Mouse (Mus musculus): ENCODE measurements around the gene Tspan33. TPM values are rescaled to one million over a fixed set of nuclear protein-coding genes. Genes with fewer than 3 reads are reported as not detected.
"Not testable (repeated sequence)": the region's sequence is repeated elsewhere in the genome, so short reads cannot be mapped to it uniquely, and the experiment has no call there.

Tspan33 gene
- polyA plus RNA-seq, 1 experiment from 2014 or later: 4.4 TPM

- H3K9me3 ChIP-seq; ATAC-seq (ENCODE audit: borderline replicate concordance, extremely low read depth, low FRiP score, low TSS enrichment); H3K27me3 ChIP-seq; H3K4me2 ChIP-seq; H3K4me1 ChIP-seq; H3K27ac ChIP-seq; H3K4me3 ChIP-seq; H3K9ac ChIP-seq: not testable (repeated sequence)
- WGBS: 92% methylated on average over 2 of the region's 2 CpGs
- H3K36me3 ChIP-seq: peaks cover 41% of the 10 kb centered on the region
These were observed 66.4 kb downstream of the Tspan33 start for GRCm38 (mm10) chr6:29760397-29760796.

DNA sequence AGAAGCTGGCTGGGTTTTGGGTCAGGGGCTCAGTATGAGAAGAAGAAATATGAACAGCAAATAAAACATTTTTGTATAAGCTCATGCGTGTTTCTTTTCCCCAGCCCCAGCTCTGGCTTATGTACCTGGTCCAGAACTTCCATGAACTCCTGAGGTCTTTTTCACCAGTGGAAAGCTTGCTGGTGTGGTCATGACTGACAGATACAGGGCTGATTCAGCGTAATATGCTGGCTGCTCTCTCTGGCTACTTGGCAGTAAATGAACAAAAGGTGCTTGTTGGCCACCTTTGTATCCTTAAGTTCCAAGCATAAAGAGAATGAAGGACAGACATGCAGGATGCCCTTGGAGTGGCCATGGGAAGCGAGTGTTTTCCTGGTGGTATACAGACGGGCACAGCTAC, 67.3 kb downstream of the Tspan33 start:
- 89% methylated on average over 4 of the region's 4 CpGs for WGBS
- no peaks in the 10 kb centered on the region for H3K9me3 ChIP-seq

DNA sequence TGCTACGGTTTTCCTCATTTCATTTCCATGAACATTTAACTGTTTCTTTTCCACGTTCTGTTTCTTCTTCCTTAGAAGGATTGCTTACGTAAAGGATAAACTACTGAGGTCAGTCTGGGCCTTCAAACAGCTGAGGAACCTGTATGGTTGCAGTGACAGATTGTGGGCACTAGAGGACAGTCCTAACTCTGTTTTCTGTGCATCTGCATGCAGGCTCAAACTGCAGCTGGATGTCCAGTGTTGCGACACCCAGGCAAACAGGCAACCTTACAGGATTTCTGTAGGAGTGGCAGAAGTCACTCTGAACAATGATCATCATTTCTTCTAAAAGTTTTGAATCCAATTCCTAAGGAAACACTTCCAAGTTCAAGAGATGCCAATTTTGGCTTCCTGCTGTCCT, 68.5 kb downstream of the Tspan33 start:
- H3K36me3 ChIP-seq: peaks cover 26% of the 10 kb centered on the region
- H3K4me3 ChIP-seq: no peak overlapping the region
- H3K4me1 ChIP-seq: no peaks in the 10 kb centered on the region
- H3K9me3 ChIP-seq: no peaks in the 10 kb centered on the region
- no peak for ATAC-seq (ENCODE audit: borderline replicate concordance, extremely low read depth, low FRiP score, low TSS enrichment)
- no peaks in the 10 kb centered on the region for H3K27me3 ChIP-seq
- WGBS: 48% methylated on average over 4 of the region's 4 CpGs
- no peak overlapping the region for H3K4me2 ChIP-seq
- H3K9ac ChIP-seq: no peak overlapping the region
- no peak overlapping the region for H3K27ac ChIP-seq

More for the DNA sequence above, 67.3 kb downstream of the Tspan33 start:
- Histone ChIP-seq H3K27ac (no peak overlapping the region), H3K9ac (no peak overlapping the region), H3K36me3 (peaks cover 37% of the 10 kb centered on the region), H3K4me3 (no peak overlapping the region), H3K4me1 (no peaks in the 10 kb centered on the region), H3K27me3 (no peaks in the 10 kb centered on the region), H3K4me2 (no peak overlapping the region)
- ATAC-seq (ENCODE audit: borderline replicate concordance, extremely low read depth, low FRiP score, low TSS enrichment): no peak

DNA sequence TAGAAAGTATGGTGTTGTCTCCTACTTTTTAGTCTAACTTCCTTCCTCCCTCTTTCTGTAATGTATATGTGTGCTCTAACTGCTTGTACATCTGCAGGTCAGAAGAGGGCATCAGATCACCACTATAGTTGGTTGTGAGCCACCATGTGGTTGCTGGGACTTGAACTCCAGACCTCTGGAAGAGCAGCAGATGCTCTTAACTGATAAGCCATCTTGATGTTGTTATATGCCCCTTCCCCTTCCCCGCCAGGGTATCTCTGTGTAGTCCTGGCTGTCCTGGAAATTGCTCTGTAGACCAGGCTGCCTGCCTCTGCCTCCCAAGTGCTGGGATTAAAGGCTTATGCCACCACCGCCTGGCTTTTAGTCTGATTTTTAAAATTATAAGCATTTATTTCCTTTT, 72.9 kb downstream of the Tspan33 start:
- H3K27me3 ChIP-seq: no peaks in the 10 kb centered on the region
- H3K9ac ChIP-seq: no peak overlapping the region
- H3K9me3 ChIP-seq: no peaks in the 10 kb centered on the region
- H3K4me1 ChIP-seq: peaks cover 4% of the 10 kb centered on the region
- no peak overlapping the region for H3K4me3 ChIP-seq
- H3K4me2 ChIP-seq: no peak overlapping the region
- WGBS: 83% methylated on average over 2 of the region's 2 CpGs
- no peak for ATAC-seq (ENCODE audit: borderline replicate concordance, extremely low read depth, low FRiP score, low TSS enrichment)
- H3K36me3 ChIP-seq: no peaks in the 10 kb centered on the region
- H3K27ac ChIP-seq: no peak overlapping the region

Other genes starting within 250 kb of the Tspan33 start
- 201 and 209 TPM in 2 replicates for gene Atp6v1f, start 226.5 kb upstream of the Tspan33 start, polyA plus RNA-seq (2015; fragmentation: Nextera tagmentation; extraction: Ambion mirVana)
- gene Atp6v1fnb, start 222.8 kb upstream of the Tspan33 start, polyA plus RNA-seq (2015; fragmentation: Nextera tagmentation; extraction: Ambion mirVana): not detected in 2 replicates
- gene Kcp, start 186.3 kb upstream of the Tspan33 start, polyA plus RNA-seq (2015; fragmentation: Nextera tagmentation; extraction: Ambion mirVana): 14.0 and 14.1 TPM in 2 replicates
- 4.4 and 6.2 TPM in 2 replicates for gene Irf5, start 167.6 kb upstream of the Tspan33 start, polyA plus RNA-seq (2015; fragmentation: Nextera tagmentation; extraction: Ambion mirVana)
- gene Tnpo3, start 84.3 kb upstream of the Tspan33 start, polyA plus RNA-seq (2015; fragmentation: Nextera tagmentation; extraction: Ambion mirVana): 81.8 and 83.2 TPM in 2 replicates
- 39.2 and 41.6 TPM in 2 replicates for gene Smo, start 41.3 kb downstream of the Tspan33 start, polyA plus RNA-seq (2015; fragmentation: Nextera tagmentation; extraction: Ambion mirVana)
- 8.2 and 9.5 TPM in 2 replicates for gene Ahcyl2, start 73.8 kb downstream of the Tspan33 start, polyA plus RNA-seq (2015; fragmentation: Nextera tagmentation; extraction: Ambion mirVana)
- 1.4 and 2.5 TPM in 2 replicates for gene Strip2, start 222.8 kb downstream of the Tspan33 start, polyA plus RNA-seq (2015; fragmentation: Nextera tagmentation; extraction: Ambion mirVana)

All from lung, embryonic 15.5 days (tissue).